Mouse (Mus musculus) fat pad, adult 2 months (tissue): ENCODE measurements around the gene Nfe2.
"Not testable (repeated sequence)": the region's sequence is repeated elsewhere in the genome, so short reads cannot be mapped to it uniquely, and the experiment has no call there.

Source experiments
- DNase-seq: peaks from one replicate; pipeline ENCODE4 v3.0.0-alpha.2; 2011; ENCODE audit warnings: low read depth, low spot score; ENCODE audit errors: extremely low read depth

The Nfe2 gene

DNA sequence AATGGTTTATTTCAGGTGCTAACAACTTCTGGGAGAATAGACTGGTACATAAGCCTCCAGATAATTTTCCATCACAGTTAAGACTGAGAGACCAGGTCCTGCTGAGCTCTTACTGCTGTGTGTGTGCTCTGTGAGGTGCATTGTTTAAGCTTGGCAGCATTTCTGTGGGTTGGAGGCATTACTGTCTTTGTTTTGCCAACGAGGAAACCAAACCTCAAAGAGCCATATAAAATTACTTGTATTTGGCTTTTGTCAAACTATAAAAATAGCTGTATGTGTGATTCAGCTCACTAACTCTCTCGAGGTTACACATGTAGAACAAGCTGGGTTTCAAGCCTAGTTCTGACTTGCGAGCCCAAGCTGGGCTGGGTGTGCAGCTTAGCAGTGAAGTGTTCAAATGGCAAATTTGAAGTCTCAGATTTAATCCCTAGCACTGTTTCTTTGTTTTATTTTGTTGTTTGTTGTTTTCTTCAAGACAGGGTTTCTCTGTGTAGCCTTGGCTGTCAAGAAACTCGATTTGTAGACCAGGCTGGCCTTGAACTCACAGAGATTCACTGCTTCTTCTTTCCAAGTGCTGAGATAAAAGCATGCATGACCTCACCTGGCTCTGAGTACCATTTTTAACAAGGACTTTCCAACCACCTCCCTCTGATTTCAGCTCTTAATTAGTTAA is 34.6 kb upstream of the Nfe2 start:
- DNase-seq: no peak

DNA sequence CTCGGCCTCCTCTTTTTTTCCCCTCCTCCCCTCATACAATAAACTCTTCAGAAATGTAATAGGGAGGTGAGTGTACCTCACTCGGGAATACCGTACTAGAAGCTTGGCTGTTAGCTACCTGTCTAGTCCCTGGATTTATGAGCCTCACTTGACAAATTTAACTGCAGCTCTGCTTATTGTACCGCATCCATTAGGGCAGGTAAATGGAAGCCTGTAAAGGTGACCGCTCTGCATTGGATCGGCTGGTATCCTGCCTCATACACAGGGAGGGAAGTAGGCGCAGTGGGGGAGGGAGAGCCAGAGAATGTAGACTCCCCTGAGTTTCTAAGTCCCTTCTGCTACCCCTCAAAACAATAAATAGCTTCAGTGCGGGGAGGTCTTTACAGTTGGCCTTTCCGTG is 32.6 kb upstream of the Nfe2 start:
- DNase-seq: no peak

DNA sequence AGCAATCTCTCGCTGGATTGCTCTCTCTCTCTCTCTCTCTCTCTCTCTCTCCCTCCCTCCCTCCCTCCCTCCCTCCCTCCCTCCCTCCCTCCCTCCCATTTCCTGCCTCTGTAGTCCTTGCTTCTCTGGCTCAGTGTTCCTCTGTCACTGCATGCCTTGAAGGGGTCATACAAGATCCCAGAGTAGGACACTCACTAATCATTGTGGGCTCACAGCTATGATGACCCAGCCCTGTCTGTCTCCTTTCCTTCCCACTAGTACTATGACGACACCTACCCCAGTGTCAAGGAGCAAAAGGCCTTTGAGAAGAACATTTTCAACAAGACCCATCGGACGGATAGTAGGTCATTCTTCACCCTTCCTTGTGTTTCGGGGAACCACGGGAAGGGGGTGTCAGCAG is 32.2 kb upstream of the Nfe2 start:
- no peak for DNase-seq

DNA sequence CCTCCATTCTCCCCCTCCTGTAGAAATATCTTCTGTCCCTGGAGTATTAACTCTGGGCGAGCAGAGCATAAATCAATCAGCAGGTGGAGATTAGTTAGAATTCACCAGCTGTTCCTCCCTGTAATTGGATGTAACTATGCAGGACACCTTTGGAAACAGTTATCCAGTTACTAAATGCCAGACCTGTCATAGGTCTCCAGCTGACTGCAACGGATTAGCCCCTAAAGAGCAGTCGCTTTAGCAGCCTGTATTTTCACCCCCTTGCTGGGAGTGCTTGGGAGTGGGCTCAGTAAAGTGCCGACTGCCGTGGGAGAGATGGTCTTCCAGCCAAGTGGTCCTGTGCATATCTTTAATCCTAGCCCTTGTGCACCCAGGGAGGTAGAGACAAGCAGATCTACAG is 31.4 kb upstream of the Nfe2 start:
- no peak for DNase-seq

GRCm38 (mm10) chr15:103285778-103286417 is 27.7 kb upstream of the Nfe2 start:
- peak; percentile 46 for DNase-seq

DNA sequence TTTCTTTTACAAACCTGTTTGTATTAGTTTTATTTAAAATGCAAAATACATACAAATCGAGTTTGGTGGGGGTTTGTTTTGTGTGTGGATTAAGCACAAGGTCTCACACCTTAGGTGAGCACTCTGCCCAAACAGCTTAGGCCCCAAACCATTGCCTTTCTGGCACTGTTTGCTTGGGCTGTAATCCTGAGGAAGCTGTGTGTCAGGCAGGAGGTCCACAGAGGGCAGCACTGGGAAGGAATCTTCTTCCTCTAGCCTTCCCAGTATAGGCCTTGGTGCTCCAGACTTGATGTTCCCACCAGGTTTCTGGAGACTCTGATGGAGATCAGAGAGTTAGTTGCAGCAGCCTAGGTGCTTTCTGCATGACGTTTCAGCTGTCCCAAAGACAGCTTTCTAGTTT is 26.4 kb upstream of the Nfe2 start:
- DNase-seq: no peak

DNA sequence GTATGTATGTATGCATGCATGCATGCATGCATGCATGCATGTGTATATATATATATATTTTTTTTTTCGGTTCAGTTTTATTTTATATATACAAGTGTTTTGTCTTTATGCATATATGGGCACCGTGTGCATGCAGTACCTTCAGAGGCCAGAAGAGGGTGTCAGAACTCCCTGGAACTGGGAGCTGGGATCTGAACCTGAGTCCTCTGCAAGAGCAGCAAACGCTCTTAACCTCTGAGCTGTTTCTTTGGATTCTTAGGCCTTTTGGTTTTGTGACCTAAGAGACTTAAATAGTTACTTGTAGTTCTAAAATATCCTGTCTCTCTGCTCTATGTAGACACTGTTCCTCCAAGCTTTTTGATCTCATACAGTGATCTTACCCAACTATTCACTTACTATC is 25.9 kb upstream of the Nfe2 start:
- no peak for DNase-seq

- DNase-seq: no peak
Measured at GRCm38 (mm10) chr15:103281465-103282205, 23.4 kb upstream of the Nfe2 start.

GRCm38 (mm10) chr15:103280817-103281464 is 22.7 kb upstream of the Nfe2 start:
- no peak for DNase-seq

GRCm38 (mm10) chr15:103279750-103280149 is 21.5 kb upstream of the Nfe2 start:
- DNase-seq: no peak

DNA sequence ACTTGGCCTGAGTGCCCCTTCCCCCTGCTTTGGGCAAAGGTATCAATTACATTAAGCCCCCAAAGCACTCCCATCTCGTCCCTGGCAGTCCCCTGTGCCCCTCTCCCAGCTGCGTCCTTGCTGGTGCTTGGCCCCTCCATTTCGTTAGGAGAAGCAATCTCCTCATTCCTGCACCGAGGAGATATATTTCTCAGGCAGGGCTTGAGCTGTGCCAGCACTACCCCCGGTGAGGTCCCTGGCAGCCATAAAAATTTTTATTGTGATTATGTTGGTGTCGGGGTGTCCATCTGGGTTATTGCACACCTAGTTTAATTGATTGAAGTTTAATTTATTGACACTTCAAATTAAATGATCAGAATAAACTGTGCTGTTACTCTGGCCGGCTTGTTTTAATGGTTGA is 19.7 kb upstream of the Nfe2 start:
- no peak for DNase-seq

DNA sequence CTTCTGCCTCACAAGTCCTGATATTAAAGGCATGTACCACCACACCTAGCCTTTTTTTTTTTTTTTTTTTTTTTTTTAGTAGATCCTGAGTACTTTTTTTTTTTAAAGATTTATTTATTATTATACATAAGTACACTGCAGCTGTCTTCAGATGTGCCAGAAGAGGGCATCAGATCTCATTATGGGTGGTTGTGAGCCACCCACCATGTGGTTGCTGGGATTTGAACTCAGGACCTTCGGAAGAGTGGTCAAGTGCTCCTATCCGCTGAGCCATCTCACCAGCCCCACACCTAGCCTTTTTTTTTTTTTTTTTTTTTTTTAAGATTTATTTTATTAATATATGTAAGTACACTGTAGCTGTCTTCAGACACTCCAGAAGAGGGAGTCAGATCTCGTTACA is 17.7 kb upstream of the Nfe2 start:
- not testable (repeated sequence) for DNase-seq

- peak; percentile 97 for DNase-seq
Measured at GRCm38 (mm10) chr15:103272419-103273279, 14.4 kb upstream of the Nfe2 start, which contains the start of gene Copz1. Gene Copz1 (plus strand): TSS chr15:103272714.

GRCm38 (mm10) chr15:103268903-103269302 is 10.7 kb upstream of the Nfe2 start:
- DNase-seq: no peak

- DNase-seq: no peak
Measured at GRCm38 (mm10) chr15:103264794-103265193, 6.6 kb upstream of the Nfe2 start.

DNA sequence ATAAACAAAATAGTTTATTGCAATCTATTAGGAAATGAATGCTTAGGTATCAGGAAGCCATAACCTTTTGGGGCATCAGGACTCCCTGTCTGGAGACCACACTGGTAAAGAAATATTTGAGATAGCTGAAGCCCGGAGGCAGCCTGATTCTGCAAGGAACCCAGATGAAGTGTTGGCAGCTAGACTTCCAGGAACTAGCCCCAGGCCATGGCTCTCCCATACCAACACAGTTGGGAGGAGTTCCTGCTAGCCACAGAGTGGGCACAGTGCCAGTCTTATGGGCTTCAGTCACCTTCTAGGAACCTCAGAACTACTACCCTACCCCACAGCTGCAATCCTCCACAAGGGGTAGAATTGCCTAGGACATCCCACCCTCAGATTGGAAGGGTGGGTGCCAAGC is 1.8 kb upstream of the Nfe2 start:
- DNase-seq: no peak

GRCm38 (mm10) chr15:103259162-103259561 is 959 bp upstream of the Nfe2 start:
- DNase-seq: no peak

DNA sequence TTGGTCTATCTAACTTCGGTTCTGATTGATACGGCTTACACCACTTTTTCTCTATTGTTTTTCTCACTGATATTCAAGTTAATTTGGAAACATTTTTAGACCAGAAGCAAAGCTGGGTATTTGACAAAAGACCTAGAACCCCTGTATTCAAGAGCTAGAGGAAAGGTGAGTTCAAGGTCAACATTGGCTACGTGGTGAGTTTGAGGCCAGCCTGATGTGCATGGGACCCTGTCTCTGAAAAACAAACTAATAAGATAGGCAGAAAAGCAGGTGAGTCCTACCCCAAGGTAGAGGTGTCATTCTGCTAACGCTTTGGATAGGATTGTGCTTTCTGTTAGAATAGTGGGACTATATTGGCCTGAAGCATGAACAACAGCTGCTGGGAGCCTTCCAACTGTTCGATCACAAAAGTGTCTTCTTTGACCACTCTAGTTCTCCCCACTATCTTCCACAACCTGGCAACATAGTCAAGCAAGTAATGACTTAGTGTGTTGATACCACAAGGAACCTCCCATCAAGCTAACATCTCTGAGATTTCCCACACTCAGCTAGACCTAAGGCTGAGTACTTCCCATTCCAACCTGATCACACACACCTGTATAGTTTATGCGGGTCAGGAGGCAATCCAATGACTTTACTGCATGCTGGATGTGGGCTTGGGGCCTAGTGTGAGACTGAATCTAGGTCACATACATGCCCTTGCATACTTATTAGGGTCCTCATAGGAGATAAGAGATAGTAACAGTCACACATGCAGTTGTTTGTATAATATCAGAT is 1.8 kb downstream of the Nfe2 start:
- no peak for DNase-seq

- no peak for DNase-seq
Measured at GRCm38 (mm10) chr15:103255169-103255568, 3.0 kb downstream of the Nfe2 start.

DNA sequence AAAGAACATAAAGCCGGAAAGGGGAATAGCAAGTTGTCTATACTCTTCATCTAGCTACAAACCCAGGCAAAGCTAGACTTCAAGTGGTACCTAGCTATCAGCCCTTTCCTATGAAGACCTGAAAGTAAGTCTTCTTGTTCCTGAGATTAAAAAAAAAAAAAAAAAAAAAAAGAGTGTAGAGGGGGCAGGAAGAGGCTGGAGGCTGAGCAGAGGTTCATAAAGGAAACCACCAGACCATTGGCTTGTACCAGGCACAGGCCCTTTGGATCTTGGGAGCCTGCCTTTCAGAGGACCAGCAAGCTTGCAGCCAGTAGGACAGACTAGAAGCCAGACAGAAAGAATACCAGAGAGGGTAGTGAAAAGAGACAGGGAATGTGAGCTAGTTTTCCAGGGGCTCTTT is 4.9 kb downstream of the Nfe2 start:
- no peak for DNase-seq
